Mouse (Mus musculus): ENCODE results near the gene Gadd45g. TPM values are rescaled to one million over a fixed set of nuclear protein-coding genes. Genes with fewer than 3 reads are reported as not detected.
A peak's percentile ranks its signal among the peaks of the same experiment; 100 is the strongest.

Gadd45g gene
- polyA plus RNA-seq, 1 experiment from 2014 or later, result 57.1 TPM

DNA sequence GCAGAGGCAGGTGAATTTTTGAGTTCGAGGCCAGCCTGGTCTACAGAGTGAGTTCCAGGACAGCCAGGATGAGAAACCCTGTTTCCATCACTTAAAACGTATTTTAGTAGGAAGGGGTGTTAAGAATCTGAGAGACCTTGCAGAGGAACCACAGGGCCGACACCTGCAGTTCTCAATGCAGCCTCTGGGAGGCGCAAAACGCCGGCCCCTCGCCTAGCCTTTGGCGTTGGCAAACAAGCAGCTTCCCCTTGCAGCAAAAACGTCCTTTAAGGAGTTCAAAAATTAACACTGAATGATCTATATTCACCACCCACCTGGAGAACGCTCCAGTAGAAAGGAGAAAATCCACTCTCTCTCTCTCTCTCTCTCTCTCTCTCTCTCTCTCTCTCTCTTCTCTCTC is 1.8 kb upstream of the Gadd45g start:
- peaks cover 7% of the 10 kb centered on the region for H3K4me1 ChIP-seq (ENCODE audit: control insufficient read depth, insufficient read depth, low read length)
- no peak overlapping the region for H3K4me2 ChIP-seq (ENCODE audit: low read depth, low read length)
- WGBS, result 27% methylated on average over 10 of the region's 10 CpGs
- DNase-seq (ENCODE audit: low spot score) (peak; percentile 71), ATAC-seq (replicated peaks; ENCODE audit: insufficient number of reproducible peaks, low FRiP score, low TSS enrichment, low read depth) (no peak)
- no peaks in the 10 kb centered on the region for H3K9me3 ChIP-seq (replicated peaks; ENCODE audit: control insufficient read depth, low read length)
- no peak overlapping the region for H3K9ac ChIP-seq (replicated peaks; ENCODE audit: low read length)
- peaks cover 2% of the 10 kb centered on the region; the same call in 1 of the 2 replicates for H3K27me3 ChIP-seq (ENCODE audit: control insufficient read depth, insufficient read depth, low read length)
- no peak overlapping the region for H3K4me3 ChIP-seq (ENCODE audit: low read depth, low read length)
- H3K27ac ChIP-seq (replicated peaks; ENCODE audit: low read depth, low read length), result no peak overlapping the region
- H3K36me3 ChIP-seq (replicated peaks; ENCODE audit: control insufficient read depth, insufficient read depth, low read depth, low read length), result no peaks in the 10 kb centered on the region

DNA sequence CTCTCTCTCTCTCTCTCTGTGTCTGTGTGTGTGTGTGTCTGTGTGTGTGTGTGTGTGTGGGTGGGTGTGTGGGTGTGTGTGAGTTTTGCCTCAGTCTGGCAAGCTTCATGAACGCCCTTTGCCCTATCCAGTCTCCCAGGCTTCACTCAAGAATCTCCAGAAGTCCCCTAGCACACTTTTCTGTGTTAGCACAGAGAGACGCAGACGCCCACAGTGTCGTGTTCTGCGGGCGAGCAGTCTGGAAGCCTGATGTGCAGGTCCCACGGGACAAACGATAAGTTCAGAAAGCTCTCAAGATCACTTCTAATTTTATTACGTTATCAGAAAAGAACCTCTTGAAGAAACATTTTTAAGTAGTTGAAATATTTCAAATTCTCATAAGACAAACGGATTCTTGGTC is 1.4 kb upstream of the Gadd45g start:
- H3K4me2 ChIP-seq (ENCODE audit: low read depth, low read length), result peak overlapping the region; percentile 90
- DNase-seq (ENCODE audit: low spot score) (no peak), ATAC-seq (replicated peaks; ENCODE audit: insufficient number of reproducible peaks, low FRiP score, low TSS enrichment, low read depth) (no peak)
- peaks cover 3% of the 10 kb centered on the region; the same call in 1 of the 2 replicates for H3K27me3 ChIP-seq (ENCODE audit: control insufficient read depth, insufficient read depth, low read length)
- H3K27ac ChIP-seq (replicated peaks; ENCODE audit: low read depth, low read length), result no peak overlapping the region
- H3K4me3 ChIP-seq (ENCODE audit: low read depth, low read length), result peak overlapping the region; percentile 48; the same call in 1 of the 2 replicates
- peaks cover 11% of the 10 kb centered on the region for H3K4me1 ChIP-seq (ENCODE audit: control insufficient read depth, insufficient read depth, low read length)
- 14% methylated on average over 10 of the region's 10 CpGs for WGBS
- H3K9me3 ChIP-seq (replicated peaks; ENCODE audit: control insufficient read depth, low read length), result no peaks in the 10 kb centered on the region
- H3K9ac ChIP-seq (replicated peaks; ENCODE audit: low read length), result peak overlapping the region; percentile 59; the same call in 1 of the 2 replicates
- H3K36me3 ChIP-seq (replicated peaks; ENCODE audit: control insufficient read depth, insufficient read depth, low read depth, low read length), result no peaks in the 10 kb centered on the region

DNA sequence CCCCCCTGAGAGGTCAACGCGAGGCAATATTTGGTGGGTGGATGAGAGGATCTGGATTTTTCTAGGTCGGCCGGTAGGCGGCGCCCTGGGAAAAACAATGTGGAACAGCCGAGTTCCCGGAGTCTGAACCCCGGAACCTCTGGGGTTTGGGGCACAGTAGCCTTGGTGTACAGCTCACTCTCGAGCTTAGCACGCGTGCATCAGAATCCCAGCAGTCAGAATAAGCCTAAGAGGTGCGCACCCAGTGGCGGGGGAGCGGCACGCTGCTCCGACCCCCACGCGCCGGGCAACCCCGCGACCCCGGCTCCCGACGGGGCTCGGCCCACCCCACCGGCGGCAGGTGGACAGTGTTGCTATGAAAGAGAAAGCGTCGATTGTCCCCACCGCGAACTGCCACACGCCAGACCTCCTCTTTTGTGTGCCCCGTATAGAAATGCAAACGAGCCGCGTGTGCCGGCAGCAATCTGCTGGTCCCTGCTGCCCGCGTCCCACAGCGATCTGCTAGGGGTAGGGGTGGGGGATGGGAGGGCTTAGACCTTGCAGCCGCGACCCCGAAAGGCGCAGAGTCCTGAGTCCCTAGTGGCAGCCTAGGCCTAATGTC is 787 bp upstream of the Gadd45g start:
- DNase-seq (ENCODE audit: low spot score), result peak; percentile 87
- H3K9me3 ChIP-seq (replicated peaks; ENCODE audit: control insufficient read depth, low read length), result no peaks in the 10 kb centered on the region
- peaks cover 3% of the 10 kb centered on the region; the same call in 1 of the 2 replicates for H3K27me3 ChIP-seq (ENCODE audit: control insufficient read depth, insufficient read depth, low read length)
- H3K4me3 ChIP-seq (ENCODE audit: low read depth, low read length), result peak overlapping the region; percentile 48
- under 1% methylated on average over 45 of the region's 45 CpGs for WGBS
- H3K9ac ChIP-seq (replicated peaks; ENCODE audit: low read length), result peak overlapping the region; percentile 59
- peak; percentile 24; the same call in 1 of the 2 replicates for ATAC-seq (replicated peaks; ENCODE audit: insufficient number of reproducible peaks, low FRiP score, low TSS enrichment, low read depth)
- peaks cover 12% of the 10 kb centered on the region for H3K4me1 ChIP-seq (ENCODE audit: control insufficient read depth, insufficient read depth, low read length)
- H3K27ac ChIP-seq (replicated peaks; ENCODE audit: low read depth, low read length), result peak overlapping the region; percentile 70
- no peaks in the 10 kb centered on the region for H3K36me3 ChIP-seq (replicated peaks; ENCODE audit: control insufficient read depth, insufficient read depth, low read depth, low read length)
- H3K4me2 ChIP-seq (ENCODE audit: low read depth, low read length), result peak overlapping the region; percentile 90

DNA sequence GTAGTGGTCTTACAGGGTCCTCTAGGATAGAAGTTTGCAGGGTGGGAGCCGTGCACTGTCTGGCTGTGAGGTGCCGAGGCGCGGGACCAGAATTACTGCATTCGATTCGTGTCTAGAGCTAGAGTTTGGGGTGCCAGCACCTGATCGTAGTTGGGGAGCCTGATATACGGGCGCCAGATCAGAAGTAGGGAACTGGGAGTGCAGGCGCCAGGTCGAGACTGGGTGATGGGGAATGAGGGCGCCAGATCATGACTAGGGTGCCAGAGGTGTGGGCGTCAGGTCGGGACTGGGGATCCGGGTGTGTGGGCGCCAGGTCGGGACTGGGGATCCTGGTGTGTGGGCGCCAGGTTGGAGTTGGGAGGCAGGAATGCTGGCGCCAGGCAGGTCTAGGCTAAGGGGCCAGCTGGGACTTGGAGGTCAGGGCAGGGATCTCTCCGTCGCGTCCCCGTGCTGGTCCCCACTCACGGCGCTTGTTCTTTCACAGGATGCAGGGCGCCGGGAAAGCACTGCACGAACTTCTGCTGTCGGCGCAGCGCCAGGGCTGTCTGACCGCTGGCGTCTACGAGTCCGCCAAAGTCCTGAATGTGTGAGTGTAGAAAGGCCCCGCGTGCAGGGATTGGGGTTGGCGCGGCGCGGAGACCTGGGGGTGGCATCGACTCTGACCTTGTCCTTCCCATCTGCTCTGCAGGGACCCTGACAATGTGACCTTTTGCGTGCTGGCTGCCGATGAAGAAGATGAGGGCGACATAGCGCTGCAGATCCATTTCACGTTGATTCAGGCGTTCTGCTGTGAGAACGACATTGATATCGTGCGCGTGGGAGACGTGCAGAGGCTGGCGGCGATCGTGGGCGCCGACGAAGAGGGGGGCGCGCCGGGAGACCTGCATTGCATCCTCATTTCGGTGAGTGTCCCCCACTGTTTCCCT is 653 bp downstream of the Gadd45g start:
- Histone ChIP-seq H3K4me2 (ENCODE audit: low read depth, low read length) (peak overlapping the region; percentile 90), H3K4me1 (ENCODE audit: control insufficient read depth, insufficient read depth, low read length) (peaks cover 12% of the 10 kb centered on the region), H3K27ac (replicated peaks; ENCODE audit: low read depth, low read length) (peak overlapping the region; percentile 75), H3K4me3 (ENCODE audit: low read depth, low read length) (peak overlapping the region; percentile 48), H3K9me3 (replicated peaks; ENCODE audit: control insufficient read depth, low read length) (no peaks in the 10 kb centered on the region), H3K9ac (replicated peaks; ENCODE audit: low read length) (peak overlapping the region; percentile 72), H3K27me3 (ENCODE audit: control insufficient read depth, insufficient read depth, low read length) (peaks cover 3% of the 10 kb centered on the region; the same call in 1 of the 2 replicates), H3K36me3 (replicated peaks; ENCODE audit: control insufficient read depth, insufficient read depth, low read depth, low read length) (no peaks in the 10 kb centered on the region)
- peak; percentile 2; the same call in 1 of the 2 replicates for ATAC-seq (replicated peaks; ENCODE audit: insufficient number of reproducible peaks, low FRiP score, low TSS enrichment, low read depth)
- under 1% methylated on average over 63 of the region's 63 CpGs for WGBS
- peak; percentile 46 for DNase-seq (ENCODE audit: low spot score)

DNA sequence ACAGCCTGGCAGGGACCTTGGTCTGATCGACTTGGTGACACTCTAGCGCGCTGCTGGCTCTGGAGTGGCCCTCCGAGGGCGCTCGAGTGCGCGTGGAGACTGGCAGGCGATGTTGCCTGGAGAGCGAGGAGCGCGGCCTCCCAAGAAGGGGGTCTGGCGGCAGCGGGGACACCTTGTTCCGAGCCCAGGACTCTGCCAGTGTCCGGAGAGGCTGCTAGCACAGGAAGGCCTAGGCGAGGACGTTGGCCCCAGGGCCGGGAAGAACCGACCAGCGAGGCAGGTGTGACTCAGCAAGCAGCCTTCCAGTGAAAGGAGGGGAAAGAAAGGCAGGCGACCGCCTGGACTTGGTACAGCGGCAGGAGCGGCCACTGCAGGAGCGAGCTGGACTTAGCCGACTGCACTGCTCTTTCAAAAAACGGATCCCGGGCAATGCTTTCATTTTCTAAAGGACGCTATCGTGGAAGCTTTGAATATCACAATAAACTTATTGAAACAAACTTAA is 1.6 kb downstream of the Gadd45g start:
- H3K4me3 ChIP-seq (ENCODE audit: low read depth, low read length), result peak overlapping the region; percentile 48
- no peaks in the 10 kb centered on the region for H3K36me3 ChIP-seq (replicated peaks; ENCODE audit: control insufficient read depth, insufficient read depth, low read depth, low read length)
- peak overlapping the region; percentile 75 for H3K27ac ChIP-seq (replicated peaks; ENCODE audit: low read depth, low read length)
- H3K27me3 ChIP-seq (ENCODE audit: control insufficient read depth, insufficient read depth, low read length), result peaks cover 3% of the 10 kb centered on the region; the same call in 1 of the 2 replicates
- DNase-seq (ENCODE audit: low spot score) (peak; percentile 81), ATAC-seq (replicated peaks; ENCODE audit: insufficient number of reproducible peaks, low FRiP score, low TSS enrichment, low read depth) (no peak)
- H3K4me2 ChIP-seq (ENCODE audit: low read depth, low read length), result peak overlapping the region; percentile 90
- peak overlapping the region; percentile 72 for H3K9ac ChIP-seq (replicated peaks; ENCODE audit: low read length)
- under 1% methylated on average over 30 of the region's 31 CpGs for WGBS
- peaks cover 10% of the 10 kb centered on the region for H3K4me1 ChIP-seq (ENCODE audit: control insufficient read depth, insufficient read depth, low read length)
- no peaks in the 10 kb centered on the region for H3K9me3 ChIP-seq (replicated peaks; ENCODE audit: control insufficient read depth, low read length)

DNA sequence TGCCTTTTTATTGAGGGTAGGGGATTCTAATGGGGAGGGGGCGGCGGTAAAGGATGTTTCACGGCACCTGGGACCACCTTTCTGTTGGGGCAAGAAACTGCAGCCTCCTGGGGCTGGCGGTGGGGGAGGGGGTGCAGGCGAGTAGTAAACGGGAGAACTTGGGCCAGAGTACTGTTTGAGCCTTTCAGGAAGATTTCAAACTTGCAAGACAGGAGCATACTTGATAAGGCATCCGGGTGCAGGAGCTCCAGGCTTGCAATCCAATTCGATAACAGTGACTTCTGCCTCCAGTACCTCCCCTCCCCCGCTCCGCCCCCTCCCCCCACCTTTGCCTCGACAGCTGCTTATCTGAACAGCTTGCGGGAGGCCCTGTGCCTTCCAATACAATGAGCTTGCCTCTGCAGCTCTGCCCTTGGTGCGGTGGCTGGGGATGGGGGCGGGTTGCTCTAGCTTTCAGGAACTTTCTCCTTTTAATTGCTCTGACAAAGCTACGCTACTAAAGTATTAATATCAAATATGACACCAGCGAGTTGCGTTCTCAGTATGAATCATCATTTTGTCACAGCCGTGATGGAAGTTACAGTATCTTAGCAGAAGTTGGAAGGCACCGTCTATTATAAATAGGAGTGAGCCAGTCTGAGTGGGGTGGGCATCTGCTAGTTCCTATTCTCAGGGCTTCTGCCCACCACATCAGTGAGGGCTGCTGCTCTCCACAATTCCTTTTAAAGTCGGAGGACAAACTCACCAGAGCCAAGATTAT is 2.2 kb downstream of the Gadd45g start:
- 1% methylated on average over 20 of the region's 20 CpGs for WGBS
- peak; percentile 39; the same call in 1 of the 2 replicates for ATAC-seq (replicated peaks; ENCODE audit: insufficient number of reproducible peaks, low FRiP score, low TSS enrichment, low read depth)
- Histone ChIP-seq H3K4me3 (ENCODE audit: low read depth, low read length) (peak overlapping the region; percentile 48), H3K27me3 (ENCODE audit: control insufficient read depth, insufficient read depth, low read length) (peaks cover 4% of the 10 kb centered on the region), H3K9ac (replicated peaks; ENCODE audit: low read length) (peak overlapping the region; percentile 72), H3K4me2 (ENCODE audit: low read depth, low read length) (peak overlapping the region; percentile 90), H3K9me3 (replicated peaks; ENCODE audit: control insufficient read depth, low read length) (no peaks in the 10 kb centered on the region), H3K4me1 (ENCODE audit: control insufficient read depth, insufficient read depth, low read length) (peaks cover 11% of the 10 kb centered on the region), H3K27ac (replicated peaks; ENCODE audit: low read depth, low read length) (peak overlapping the region; percentile 75; the same call in 1 of the 2 replicates), H3K36me3 (replicated peaks; ENCODE audit: control insufficient read depth, insufficient read depth, low read depth, low read length) (no peaks in the 10 kb centered on the region)
- peak; percentile 48 for DNase-seq (ENCODE audit: low spot score)

DNA sequence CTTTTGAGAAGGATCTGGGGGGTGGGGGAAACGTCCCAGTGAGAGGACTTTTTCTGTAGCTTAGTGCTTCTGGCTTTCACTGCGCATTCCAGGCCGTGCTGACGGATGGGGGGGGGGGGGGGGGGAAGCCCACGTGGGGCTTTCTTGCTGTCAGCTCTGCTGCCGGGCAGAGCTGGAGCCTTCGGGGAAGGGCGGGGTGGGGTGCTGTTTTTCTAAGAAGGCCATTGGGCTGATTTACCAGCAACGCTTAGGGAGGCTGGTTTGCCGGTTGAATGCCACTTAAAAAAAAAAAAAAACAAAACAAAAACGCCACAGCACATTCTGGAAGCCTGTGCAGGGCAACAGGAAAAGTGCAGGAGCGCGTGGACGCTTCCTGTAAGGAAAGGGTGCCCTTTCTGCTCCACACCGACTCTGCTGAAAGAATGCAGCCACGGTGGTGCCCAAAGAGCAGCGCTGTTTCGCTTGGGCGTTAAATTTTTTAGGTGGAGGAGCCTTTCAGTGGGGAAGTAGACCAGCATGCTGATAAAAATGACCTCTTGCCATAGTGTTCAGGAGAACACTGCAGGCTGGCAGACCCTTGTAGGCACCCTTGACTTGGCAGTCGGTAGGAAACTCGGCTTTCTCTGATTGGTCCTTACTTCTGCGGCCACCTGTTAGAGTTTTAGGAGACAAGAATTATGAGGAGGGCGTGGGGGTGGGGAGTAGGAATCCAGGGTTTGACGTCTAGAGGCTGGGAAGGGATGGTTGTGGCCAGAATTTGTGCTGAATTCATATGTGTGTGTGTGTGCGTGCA is 3.0 kb downstream of the Gadd45g start:
- no peak overlapping the region for H3K9ac ChIP-seq (replicated peaks; ENCODE audit: low read length)
- no peaks in the 10 kb centered on the region for H3K9me3 ChIP-seq (replicated peaks; ENCODE audit: control insufficient read depth, low read length)
- peak overlapping the region; percentile 90 for H3K4me2 ChIP-seq (ENCODE audit: low read depth, low read length)
- no peak overlapping the region for H3K4me3 ChIP-seq (ENCODE audit: low read depth, low read length)
- WGBS, result 5% methylated on average over 24 of the region's 25 CpGs
- H3K4me1 ChIP-seq (ENCODE audit: control insufficient read depth, insufficient read depth, low read length), result peaks cover 14% of the 10 kb centered on the region
- H3K27ac ChIP-seq (replicated peaks; ENCODE audit: low read depth, low read length), result 0 out of 2 replicates have a peak overlapping the region, but pooled peaks have one; percentile 28
- ATAC-seq (replicated peaks; ENCODE audit: insufficient number of reproducible peaks, low FRiP score, low TSS enrichment, low read depth) (no peak), DNase-seq (ENCODE audit: low spot score) (peak; percentile 70)
- H3K27me3 ChIP-seq (ENCODE audit: control insufficient read depth, insufficient read depth, low read length), result peaks cover 5% of the 10 kb centered on the region
- no peaks in the 10 kb centered on the region for H3K36me3 ChIP-seq (replicated peaks; ENCODE audit: control insufficient read depth, insufficient read depth, low read depth, low read length)

Data from embryonic facial prominence, embryonic 11.5 days (tissue).